Mouse (Mus musculus): ENCODE measurements around the gene Ccdc61.

Gene Ccdc61

DNA sequence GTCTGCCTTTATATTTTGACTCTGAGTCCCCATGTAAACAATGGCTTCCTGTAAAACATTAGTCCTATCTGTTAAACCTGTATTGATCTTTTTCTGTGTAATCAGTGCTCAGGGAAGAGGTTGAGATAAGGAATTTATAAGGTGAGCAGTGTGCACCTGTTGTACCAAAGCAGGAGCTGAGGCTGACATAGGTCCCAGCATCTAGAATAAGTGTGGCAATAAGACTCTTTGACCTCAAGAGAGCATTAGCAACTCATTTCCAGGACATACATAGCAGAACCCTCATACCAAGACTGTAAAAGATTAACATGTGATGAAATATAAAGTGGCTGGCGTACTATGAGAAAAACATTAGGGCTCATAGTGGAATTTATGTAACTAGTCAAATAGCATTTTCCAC is 61.8 kb downstream of the Ccdc61 start:
- DNase-seq, result no peak

DNA sequence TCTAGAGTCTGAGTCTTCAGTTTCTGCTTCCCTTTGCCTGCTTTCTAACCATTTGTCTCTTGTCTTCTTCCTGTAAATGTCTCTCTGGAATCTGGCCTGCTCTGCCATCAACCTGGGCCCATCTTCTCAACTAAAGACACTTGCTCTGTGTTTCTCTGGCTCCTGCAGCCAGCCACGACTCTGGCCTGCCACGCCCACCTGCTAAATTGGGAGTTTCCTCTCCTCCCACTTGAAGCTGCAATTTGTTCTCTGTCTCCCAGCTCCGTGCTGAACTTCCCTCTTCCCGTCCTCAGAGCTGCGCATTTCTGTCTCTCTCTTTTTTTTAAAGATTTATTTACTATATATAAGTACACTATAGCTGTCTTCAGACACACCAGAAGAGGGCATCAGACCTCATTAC is 65.4 kb downstream of the Ccdc61 start:
- no peak for DNase-seq

DNA sequence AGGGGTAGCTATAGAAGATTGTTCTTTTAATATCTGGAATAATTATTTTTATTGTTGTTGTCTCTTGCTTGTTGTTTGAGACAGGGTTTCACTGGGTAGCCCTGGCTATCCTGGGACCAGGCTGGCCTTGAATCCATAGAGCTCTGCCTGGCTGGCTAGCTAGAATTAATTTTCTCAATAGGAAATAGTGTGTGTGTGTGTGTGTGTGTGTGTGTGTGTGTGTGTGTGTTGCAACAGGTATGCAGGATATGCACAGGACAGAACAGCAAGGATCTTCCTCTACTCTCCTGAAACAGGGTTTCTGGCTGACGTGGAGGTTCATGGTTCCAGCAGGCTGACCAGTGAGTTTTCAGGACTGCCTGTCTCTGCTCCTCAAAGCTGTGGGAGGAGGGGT is 69.0 kb downstream of the Ccdc61 start:
- DNase-seq, result no peak
